Mouse (Mus musculus) gastrocnemius, postnatal 25 days (tissue): ENCODE measurements at regions not wholly inside any gene's neighbourhood (a gene's known extent, or its start where the extent isn't known, plus 50 kb on each side); places are given as distances from the start of the nearest gene placed in this dataset.

ENCODE experiments used
- DNase-seq: peaks from one replicate; pipeline ENCODE4 v3.0.0; 2022

DNA sequence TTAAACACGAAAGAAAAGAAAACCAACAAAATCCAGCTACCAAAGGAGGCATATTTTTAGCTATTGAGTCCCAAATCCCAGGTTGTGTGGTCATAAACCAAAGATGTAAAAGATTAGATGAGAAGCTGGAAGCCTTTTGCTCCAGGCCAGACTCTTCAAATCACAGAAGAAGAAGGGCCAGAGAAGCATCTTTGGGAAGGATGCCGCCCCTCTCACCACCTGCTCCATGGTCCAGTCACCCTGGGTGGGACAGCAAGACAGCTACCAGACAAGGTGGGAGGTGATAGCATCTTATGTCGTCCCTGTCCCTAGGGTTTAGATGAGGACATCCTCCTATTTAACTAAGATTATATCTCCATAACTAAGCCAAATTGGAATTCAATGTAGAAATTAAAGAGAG lies 95.1 kb upstream of the Myocd start:
- DNase-seq = no peak

DNA sequence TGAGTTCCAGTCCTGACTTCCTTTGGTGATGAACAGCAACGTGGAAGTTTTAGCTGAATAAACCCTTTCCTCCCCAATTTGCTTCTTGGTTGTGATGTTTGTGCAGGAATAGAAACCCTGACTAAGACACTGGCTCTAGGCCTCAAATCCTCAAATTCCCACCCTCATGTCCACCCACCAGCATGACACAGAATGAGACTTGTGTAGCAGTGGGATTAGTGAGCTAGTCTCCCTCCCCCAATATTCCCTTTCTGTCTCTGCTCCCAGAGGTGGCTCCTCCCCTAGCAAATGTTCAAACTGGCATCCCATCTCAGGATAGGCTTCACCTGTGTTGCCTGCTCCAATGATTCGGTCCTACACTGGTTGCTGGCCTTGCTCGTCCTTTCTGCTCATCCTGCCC lies 94.1 kb upstream of the Myocd start:
- no peak for DNase-seq

DNA sequence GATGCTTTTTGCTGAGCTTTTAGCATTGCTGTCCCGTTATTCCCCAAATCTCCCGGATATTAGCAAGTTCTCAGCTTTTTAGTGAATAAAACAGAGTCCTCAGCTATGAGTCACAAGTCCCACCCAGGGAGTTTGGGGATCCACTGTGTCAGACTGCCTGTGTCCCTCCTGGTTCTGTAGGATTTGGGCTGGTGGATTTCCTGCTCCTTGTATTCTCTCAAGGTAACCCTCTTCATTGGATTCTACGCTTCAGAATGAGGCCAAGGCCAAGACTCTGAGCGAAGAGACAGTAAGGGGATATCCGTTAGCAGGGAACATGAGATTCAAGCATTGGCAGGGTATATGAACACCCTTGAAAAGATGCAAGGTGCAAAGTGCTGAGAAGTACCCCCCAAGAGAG lies 90.9 kb upstream of the Myocd start:
- DNase-seq = no peak

DNA sequence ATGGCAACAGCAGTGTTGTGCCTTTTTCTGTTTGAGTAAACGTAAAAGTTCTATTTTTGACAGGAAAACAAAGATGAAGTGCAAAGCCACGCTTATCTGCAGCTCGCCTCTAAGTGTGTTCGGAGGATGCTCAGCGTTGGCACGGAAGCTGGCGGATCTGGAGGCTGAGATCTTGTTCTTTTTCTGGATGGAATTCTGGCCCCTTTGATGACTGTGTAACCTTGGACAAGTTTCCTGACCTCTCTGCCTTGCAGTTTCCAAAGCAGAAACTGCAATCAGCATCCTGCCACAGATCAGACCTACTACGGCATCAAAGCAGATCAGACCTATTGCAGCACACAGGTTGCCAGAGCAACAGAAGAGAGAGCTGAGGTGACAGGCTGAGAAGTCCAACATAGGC lies 89.1 kb upstream of the Myocd start:
- DNase-seq = no peak

GRCm38 (mm10) chr11:65352516-65352915 lies 82.7 kb upstream of the Myocd start:
- DNase-seq = no peak

DNA sequence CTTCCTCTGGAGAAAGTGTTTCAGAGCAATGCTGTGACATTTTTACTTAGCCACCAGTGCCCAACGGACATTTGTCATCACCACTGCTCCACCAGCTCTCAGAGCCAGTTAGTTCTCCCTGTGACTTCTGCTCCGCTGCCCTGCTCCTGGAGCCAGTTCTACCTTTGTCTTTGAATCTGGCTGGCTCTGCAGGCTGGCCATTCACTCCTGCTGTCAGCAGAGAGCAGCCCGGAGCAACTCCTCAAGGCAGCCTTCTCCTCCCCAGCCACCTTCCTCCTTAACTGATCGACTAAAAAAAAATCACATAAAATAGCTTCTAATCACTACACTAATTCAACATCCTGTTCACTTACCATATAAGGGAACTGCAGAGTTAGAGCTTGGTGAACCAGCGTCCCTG lies 79.2 kb upstream of the Myocd start:
- DNase-seq = no peak

- no peak for DNase-seq
These were observed 72.1 kb upstream of the Myocd start for GRCm38 (mm10) chr11:65341683-65342440.

DNA sequence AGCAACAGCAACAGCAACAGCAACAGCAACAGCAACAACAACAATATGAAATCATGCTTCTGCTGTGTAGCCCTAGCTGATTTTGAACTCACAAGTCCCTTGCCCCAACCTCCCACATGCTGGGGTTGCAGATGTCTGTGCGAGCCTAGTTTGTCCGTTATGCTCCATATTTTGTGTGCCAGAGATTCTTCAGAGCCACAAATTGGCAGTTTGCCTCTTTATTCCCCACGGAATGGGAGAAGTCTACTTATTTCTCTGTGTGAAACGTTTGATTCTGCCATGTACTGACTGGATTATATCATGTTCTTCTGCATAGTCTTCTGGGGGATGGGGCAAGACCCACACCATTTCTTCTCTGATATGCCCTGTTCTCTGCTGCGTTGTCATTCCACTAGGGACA lies 64.5 kb upstream of the Myocd start:
- DNase-seq = no peak

DNA sequence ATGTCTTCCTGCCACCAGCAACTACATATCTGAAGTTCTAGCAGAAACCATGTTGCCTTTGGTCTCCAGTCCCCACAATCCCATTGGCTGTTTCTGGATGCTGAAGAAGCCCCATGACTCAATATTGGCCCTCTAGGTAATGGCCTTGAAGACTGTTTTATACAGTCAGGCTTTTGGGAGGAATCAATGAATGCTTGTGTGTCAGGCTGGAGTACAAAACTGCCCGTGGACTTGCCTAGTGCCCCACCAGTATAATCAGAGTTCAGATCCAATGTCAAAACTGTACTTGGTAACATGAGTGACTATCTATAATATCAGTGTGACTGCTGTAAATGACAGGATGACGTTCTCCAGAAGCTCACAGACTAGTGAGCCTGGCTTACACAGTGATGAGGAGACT lies 63.3 kb upstream of the Myocd start:
- no peak for DNase-seq

DNA sequence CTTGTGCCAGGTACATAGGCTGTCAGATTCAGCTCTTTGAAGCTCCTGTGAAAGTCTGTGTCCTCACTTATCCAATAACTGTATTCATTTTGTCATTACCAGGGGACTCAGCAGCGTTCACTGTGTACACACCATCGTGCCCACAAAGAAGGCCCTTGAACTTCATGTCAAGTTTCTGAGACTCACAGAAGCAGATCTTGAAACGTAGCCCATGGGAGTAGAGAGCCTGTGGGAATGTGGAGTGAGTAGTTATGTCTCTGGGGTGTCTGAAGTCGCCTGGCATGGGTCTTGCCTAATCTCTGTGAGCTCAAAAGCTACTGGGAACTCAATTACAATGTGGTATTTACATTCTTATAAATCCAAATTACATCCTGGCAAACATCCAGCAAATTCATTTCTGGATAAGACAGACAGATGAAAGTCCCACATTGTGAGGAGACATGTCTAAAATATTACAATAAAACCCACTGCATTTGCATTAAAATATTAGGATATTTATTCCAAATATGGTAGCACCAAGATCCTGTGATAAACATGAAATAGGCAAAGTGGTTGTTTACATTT lies 53.2 kb upstream of the Myocd start:
- no peak for DNase-seq
